Mouse (Mus musculus) gastrocnemius, postnatal 25 days (tissue): ENCODE results near the gene Cys1. TPM values are rescaled to one million over a fixed set of nuclear protein-coding genes. Genes with fewer than 3 reads are reported as not detected.
A peak's percentile ranks its signal among the peaks of the same experiment; 100 is the strongest.
"Not testable (repeated sequence)": the region's sequence is repeated elsewhere in the genome, so short reads cannot be mapped to it uniquely, and the experiment has no call there.

Experiments used
- DNase-seq: peaks from one replicate; pipeline ENCODE4 v3.0.0; 2022
- long read RNA-seq, 2 experiments: library from polyadenylated mRNA; stranded (forward); transcript quantifications; one replicate each; pipeline ENCODE4 v2.0.0; 2021
- total RNA-seq, 2 experiments: library from RNA; stranded (reverse); gene quantifications; 1 replicate in 1 of 2; 2 replicates in 1 of 2; pipeline ENCODE4 v1.2.3; 2021

Cys1 gene
- 1 to 10 TPM; 3.0 to 3.5 TPM for total RNA-seq
- long read RNA-seq, experiment 1, partial matches to known transcripts = 0 of 9 reads
- long read RNA-seq, experiment 1, other reads (novel, unspliced or antisense) = 5 of 9 reads
- long read RNA-seq, experiment 2, partial matches to known transcripts = 1 of 12 reads
- long read RNA-seq, experiment 2, other reads (novel, unspliced or antisense) = 10 of 12 reads

DNA sequence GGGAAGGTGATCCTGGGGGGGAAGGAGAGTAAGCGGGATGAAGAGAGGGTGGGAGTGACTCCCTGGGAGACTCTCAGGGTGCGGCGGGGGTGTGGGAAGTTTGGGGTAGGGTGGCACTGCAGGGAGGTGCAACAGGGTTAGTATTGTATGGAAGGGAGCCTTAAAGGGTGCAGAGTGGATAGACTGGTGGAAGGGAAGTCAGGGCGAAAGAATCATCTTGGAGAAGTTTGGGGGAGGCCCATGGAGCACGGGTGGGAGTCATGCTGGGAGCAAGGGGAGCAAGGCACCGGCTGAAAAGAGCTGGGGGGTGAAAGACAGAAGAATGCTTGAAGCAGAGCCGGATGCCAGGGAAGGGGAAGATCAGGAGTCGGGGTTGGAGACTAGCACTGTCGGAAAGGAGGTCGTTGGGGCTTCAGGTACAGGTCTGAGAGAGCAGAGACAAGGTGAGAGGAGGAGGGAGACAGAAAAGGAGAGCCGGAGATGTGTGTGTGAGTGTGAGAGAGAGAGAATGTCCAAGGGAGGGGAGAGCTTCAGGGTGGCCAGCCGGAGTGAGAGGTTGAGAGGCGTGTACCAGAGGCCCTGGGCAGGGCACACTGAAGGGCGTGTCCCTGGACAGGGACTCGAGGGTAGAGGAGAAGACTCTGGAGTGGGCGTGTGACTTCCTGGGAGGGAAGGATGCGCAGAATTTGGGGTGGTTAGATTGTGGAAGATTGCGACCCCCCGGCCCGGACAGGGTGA is at the start of gene Cys1:
Gene Cys1 (minus strand): TSS at position 528 of the 738 bp plus-strand sequence.
- peak; percentile 55 for DNase-seq

DNA sequence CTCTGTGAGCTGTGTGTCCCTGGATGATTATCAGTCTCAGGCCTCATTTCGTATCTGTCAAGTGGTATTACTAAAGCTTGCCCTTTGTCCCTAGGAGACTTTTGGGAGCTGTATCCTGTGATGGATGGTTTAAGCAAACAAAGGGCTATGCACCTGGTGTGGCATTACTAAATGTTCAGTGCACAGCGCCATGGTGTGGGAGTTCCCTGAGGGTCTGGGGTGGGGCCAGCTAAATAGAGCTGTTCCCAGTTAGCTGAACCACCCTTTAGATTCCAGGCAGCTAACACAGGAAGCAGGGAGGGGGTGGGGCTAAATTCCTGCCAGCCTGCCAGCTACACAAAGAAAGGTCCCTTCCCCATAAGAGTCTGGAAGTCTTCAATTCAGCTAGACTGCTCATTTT is 42.8 kb upstream of the Cys1 start:
- DNase-seq = no peak

DNA sequence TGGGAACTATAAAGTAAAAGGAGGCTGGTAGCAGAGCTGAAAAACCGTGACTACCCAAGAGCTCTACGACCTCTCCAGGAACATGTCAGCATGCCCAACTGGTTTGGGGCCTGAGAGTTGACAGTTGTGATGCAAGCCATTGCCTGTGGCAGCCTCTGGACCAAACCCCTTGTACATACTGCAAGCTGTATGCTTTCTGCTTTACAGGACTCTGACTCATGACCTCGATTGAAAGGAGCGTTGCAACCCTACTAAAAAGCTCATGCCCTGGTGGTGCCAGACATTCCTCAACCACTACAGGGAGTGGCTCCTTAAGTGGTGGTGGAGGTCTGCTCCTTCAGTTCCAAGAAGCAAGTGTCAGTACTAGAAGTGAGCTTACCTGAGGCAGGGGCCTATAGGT is 42.2 kb upstream of the Cys1 start:
- DNase-seq = no peak

DNA sequence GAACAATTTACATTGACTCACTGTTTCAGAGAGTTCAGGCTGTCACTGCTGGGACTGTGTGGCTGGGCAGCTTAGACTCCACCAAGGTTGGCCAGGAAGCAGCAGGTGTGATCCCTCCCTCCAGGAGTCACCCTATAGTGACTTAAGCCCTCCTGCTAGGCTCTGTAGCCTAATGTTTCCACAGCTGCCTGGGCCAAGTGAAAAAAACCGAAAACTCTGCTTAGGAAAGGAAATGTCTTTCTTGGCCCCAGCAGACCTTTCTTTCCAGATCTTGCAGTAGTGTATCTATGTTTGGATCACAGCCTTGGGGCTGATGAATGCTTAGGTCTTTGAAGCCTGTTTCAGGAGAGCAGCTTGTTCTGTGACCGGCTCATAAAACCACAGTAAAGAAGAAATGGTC is 41.8 kb upstream of the Cys1 start:
- no peak for DNase-seq

DNA sequence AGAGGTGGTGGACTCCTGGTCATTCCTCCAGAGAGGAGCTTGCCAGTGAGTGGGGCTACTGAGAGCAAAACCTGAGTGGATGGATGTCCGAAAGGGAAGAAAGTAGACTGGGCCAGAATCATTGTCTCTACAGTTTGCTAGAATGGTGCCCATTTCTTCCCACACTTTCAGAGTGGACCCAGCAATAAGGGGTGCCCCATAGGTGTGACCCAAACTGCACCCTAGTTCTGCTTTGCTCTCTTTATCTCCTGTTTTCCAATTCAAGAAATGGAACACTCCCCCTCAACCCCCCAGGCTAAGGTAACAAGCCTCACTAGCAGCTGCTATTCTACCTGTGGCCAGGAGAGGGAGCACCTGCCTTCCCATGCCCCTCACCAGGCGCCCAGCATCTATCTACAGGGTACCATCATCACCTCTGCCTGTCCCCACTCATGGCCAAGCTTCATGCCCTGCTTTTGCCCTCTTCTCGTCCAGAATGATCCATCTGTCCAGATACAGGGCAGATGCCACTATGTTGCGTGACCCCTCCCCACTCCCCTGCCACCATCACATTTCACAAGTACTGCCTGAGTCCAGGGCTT is 35.2 kb upstream of the Cys1 start:
- DNase-seq = no peak

DNA sequence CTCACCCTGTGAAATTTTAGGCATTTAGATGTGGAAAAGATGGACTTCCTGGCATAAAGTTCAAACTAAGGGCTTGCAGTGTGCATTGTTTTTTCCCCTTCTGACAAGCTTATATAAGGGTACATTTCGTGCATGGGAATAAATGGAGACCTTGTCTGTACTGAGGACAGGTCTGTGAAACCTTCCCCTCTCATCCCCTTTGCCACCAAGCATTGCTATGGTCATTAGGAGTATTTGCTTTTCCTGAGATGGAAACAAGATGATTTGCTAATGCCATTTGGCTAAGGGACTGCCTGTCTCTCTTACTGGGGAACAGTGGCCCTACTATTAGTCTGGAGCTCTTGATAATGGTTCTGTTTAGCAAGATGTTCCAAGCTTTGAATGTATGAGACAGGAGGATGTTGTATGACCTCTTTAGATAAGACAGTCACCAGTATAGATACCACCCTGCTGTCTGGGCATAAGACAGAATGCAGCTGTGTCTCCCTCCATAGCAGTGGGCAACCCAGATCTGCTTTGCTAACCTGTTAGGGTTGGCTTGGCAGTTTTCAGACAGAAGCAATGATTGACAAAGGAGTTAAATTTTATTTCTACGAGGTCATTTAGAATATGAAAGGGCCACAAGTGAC is 33.8 kb upstream of the Cys1 start:
- no peak for DNase-seq

DNA sequence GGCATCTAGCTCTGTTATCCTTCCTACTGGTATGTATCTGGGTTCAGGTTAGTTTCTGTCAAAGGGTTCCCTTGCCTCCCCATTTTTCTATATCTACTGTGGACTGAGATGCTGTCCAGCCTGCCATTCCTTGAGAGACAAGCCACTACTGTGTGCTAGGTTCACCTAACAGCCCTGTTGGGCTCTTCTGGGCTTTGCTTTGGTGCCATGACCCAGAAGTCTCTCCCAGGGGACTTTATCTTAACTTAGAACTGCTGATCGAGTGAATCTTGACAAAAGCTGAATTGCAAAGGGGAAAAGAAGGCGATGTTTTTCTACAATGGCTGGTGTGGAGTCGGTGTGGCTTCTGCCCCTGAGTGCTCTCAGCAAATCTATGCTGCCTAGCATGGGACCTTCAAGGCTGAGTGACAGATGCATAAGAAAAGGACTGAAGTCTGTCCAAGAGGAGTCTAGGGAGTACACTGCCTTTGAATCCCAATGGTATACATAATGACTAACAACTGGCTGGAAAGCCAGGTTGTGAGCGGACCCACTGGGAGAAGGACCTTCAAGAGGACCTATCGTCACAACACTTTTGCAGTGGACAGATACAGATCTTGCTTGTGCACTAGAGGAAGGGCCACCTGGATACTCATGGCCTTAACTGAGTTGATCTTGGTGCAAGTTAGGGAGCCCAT is 33.1 kb upstream of the Cys1 start:
- no peak for DNase-seq

DNA sequence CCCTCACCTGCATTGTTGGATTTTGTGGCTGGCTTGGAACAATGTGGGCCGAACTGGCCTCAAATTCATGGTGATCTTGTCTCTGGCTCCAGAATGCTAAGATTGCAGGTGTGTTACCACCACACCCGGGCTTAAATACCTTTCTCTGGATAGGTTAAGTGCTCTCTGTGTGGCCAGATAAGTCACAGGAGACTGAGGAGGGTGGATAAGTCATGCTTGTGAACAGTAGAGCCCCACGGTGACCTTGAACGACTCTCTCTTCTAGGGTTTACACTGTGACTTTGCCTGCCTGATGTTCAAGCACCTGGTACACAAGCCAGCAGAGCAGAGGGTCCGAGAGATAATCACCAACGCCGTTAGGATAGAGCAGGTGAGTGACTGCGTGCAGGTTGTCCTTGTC is 30.8 kb upstream of the Cys1 start:
- no peak for DNase-seq

DNA sequence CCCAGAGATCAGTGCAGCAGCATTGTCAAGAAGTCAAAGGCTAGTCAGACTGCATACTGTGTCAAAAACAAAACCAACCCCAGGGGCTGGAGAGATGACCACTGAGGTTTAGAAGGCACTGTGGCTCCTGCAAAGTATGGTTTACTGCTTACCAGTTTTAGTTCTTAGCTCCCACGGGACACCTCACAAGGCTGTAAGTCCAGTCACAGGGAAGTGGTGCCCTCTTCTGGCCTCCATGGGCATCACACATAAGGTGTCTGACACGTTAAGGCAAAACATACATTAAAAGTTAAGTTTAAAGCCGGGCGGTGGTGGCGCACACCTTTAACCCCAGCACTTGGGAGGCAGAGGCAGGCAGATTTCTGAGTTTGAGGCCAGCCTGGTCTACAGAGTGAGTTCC is 29.1 kb upstream of the Cys1 start:
- DNase-seq = no peak

DNA sequence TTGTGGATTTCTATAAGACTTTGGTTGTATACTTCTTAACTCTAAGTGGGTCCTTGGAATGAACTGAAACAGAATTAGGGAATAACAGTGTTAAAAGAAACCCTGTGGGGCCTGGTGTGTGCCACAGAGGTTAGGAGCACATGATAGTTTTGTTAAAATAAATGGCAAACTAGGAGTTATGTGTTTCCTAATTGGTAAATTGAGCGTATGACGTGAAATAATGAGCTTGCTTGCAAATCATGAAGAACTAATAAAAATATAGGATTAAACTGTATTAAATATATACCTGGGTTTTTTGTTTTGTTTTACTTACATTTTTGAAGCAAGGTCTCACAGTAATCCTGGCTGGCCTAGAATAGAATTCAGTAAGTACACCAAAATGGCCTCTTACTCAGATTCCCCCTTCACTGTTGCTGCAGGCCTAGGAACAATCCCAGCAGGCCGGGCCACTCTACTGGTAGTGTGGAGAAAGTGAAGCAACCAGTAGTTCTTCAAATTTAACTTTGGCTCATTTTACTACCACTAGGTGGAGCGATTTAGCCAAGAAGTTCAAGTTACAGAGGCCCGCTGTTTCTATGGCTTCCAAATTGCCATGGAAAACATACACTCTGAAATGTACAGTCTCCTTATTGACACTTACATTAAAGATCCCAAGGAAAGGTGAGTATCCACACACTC is 28.4 kb upstream of the Cys1 start:
- no peak for DNase-seq

DNA sequence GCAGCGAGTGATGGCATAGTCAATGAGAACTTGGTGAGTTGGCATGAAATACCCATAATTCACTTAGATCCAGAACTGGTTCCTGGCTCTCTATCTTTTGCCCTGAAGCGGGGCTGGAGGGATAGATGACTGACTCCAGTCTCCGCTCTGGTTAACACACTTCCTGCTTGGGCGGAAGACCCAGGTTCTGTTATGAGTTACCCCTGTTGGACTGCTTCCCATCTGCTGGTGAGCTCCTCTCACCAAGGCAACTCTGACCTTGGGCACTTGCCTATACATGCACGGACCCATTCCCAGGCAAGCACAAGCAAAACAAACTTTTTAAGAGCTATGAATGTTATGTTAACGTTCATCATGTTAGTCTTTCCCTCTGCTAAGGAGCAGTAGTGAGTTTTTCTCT is 27.8 kb upstream of the Cys1 start:
- no peak for DNase-seq

DNA sequence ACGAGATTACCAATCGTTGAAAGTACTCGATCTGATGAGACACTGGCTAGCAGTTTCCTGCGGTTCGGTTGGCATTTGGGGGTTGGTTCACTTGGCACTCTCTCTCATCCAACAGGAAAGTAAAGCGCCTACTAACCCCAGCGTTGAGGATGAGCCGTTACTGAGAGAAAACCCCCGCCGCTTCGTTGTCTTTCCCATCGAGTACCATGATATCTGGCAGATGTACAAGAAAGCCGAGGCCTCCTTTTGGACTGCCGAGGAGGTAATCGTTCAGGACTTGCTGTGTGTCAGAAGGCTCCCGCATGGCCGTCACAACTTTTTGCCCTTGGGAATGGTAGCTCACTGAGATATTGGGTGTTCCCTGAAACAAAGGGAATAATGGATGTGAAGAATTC is 27.2 kb upstream of the Cys1 start:
- DNase-seq = no peak

DNA sequence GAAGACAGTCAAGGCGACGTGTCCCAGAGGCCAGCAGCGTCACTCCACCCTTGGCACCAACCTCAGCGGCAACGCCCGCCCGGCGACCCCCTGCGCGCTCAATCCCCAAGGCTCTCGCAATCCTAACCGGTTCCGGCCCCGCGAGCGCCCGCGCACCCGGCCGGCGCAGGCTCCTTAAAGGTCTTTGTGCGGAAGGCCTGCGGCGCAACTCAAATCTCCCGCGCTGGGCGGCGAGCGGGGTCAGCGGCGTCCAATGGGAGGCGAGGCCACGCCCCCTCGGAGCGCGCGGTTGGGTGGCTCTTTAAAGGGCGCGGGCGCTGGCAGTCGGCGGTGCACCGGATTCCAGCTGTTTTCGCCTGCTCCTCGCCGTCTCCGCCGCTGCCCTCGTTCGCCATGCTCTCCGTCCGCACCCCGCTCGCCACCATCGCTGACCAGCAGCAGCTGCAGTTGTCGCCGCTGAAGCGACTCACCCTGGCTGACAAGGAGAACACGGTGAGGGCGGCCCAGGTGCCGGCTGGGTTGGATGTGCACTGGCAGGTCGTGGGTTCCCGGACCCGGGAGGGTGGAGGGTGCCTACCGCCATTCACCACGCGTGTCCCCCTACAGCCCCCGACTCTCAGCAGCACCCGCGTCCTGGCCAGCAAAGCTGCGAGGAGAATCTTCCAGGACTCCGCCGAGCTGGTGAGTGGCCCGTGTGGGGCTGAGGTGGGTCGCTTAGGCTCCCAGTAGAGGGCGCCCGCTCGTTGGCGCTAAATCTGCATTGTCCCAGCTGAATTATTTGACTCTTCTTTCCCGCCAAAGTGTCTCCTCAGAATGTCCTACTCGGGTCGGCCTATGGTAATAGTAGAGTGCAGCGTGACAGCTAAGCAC is 26.6 kb upstream of the Cys1 start, which contains the start of gene Rrm2:
Gene Rrm2 (plus strand): TSS at position 288 of the 870 bp plus-strand sequence.
- DNase-seq = peak; percentile 93

DNA sequence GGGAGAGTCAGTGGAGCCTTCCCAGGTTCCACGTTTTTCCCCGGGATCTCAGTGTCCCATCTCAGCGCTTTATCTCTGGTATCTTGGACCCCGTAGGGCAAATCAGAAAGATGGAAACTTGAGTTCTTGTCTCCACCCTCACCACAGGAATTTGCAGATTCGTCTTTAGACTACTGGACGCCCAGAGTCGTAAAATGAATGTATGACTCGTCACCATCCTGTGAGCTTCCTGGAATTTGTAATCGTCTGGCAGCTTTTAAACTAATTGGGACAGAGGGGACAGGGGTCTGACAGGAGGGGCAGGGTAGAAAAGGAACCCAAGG is 25.8 kb upstream of the Cys1 start:
- DNase-seq = no peak

DNA sequence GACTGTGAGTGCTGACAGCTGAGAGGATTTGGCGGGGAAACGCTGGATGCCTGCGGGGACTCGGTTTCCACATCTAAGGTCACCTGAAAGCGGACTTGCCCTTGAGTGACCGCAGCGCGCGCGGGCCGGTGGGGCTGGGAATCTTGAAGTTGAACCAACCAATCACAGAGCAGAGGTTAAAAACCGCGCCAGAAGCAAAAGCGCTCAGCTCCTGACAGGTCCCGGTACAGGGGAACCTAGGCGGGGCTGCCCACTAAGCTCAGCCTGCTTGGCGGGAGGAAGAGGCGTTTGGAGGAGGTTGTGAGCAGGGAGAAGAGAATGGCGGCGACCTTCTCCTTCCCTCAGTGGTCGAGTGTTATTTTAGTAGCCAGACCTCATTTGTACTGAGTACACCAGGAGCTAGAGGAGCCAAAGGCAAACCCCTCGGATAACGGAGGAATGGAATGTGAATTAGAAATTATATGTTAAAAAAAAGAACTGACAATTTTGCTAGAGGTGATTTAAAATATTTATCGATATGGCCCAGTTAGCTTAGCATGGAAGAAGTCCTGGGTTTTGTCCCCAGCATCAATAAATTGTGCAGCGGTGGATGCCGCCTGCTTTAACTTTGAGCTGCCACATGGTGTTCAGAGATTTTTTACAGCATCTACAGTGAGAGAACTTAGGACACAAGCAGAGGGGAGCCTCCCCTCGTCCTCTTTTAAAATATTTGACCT is 25.3 kb upstream of the Cys1 start:
- no peak for DNase-seq

DNA sequence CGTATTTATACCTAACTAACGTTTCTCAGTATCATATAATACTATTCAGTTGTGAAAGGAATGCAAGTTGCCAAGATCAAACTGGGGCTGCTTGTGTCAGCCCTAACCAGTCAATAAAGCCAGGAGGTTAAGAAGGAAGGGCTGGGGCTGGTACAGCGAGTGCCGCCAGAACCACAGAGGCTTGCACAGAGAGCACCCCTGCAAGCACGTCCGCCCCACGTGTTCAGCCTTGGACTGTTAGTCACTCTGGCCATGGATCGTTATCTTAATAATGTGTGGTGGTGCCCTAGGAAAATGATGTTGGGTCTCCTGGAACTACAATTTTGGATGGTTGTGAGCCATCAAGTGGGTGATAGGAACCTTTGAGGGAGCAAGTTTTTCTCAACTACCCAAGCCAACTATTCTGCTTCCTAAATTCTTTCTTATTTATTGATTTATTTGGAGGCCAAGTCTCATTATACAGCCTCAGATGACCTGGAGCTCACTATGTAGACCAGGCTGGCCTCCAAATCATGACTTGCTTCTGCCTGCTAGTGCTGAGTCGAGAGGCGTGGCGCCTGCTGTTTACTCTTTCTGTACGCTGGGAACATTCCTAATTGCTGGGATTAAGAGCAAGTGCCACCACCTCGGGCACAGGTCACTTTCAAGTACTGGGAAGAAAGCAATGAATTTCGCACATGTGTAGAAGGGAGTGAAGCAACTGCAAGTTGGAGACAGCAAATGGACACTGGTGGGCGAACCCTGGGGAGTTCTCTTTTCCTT is 24.1 kb upstream of the Cys1 start:
- DNase-seq = no peak

DNA sequence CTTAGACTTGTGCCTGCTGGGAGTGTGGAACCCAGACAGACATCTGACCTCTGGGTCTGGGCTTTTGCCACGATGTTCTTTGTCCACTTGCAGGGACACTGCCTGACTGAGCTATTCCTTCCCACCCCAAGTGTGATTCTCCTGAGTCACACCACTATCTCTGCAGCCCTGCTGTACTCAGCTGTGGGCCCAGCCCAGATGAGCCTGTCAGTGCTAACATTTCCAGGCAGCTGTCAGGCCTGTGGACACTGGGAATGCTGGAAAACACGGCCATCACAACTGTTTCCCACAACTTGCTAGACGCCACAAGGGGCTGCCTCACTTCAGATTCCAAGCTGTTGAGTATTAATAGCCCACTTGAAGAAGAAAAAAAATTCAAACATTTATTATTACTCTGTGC is 21.4 kb upstream of the Cys1 start:
- no peak for DNase-seq

DNA sequence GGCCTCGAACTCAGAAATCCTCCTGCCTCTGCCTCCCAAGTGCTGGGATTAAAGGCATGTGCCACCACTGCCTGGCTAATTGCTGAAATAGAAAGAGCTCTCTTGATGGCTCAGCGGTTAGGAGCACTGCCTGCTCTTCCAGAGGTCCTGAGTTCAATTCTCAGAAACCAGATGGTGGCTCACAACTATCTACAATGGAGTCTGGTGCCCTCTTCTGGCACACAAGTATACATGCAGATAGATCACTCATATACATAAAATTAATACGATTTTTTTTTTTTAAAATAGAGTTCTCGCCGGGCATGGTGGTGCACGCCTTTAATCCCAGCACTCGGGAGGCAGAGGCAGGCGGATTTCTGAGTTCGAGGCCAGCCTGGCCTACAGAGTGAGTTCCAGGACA is 20.0 kb upstream of the Cys1 start:
- DNase-seq = not testable (repeated sequence)

DNA sequence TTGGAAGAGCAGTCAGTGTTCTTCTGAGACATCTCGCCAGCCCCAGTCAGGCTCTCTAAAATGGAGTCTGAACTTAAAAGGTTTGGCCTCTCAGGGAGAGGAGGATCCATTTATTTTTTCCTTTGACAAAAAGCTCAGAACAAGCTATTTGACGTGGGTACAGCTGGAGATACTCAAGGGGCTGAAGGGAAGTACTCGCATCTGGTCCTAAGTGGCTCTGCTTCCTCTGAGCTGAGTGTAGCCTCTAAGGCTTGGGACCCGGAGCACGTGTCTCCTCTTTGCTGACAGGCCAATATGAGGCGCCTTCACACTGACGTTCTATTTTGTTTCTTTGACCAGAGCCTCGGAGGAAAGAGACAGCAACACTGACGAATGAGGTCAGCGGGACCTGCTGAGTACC is 18.0 kb upstream of the Cys1 start:
- no peak for DNase-seq

DNA sequence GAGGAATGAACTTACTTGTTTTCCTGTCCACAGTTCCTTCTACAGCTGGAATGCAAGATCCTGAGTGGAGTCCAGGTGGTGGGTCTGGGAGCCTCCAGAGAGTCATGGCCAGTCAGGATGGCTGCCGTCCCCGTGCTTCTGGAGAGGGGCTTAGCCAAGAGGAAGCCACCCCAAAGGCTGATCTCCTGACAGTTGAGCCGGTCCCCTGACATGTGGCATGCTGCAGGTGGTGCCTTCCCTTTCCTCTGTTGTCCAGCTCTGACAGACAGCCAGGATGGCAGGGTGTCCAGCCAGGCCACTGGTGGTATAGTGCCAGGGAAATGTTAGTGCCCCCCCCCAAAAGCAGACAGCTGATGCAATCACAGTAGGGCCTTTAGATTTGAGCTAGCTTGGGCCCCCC is 16.9 kb upstream of the Cys1 start:
- DNase-seq = no peak
